Mouse (Mus musculus) heart, postnatal 25 days (tissue): ENCODE data around the gene Zfp148. TPM values are rescaled to one million over a fixed set of nuclear protein-coding genes. Genes with fewer than 3 reads are reported as not detected.

ENCODE experiments used
- DNase-seq: peaks from one replicate; pipeline ENCODE4 v3.0.0; 2022; ENCODE audit warnings: low spot score
- intact Hi-C: fragments of 180-260 bp; cut with DNase I; formaldehyde crosslinking; loops from one replicate; pipeline ENCODE4 v1.15.1; 2025
- total RNA-seq, 2 experiments: library from RNA; stranded (reverse); gene quantifications; 2 replicates each; pipeline ENCODE4 v1.2.3; 2021

Zfp148 gene
- total RNA-seq, 2 experiments from 2014 or later: 36.1 to 38.0 TPM

- DNase-seq: no peak
- intact Hi-C loops: no loop called here
Measured at GRCm38 (mm10) chr16:33516807-33517565, 136.3 kb downstream of the Zfp148 start, which contains the start of gene Slc12a8. Gene Slc12a8, plus strand, starts transcription at chr16:33517328.

GRCm38 (mm10) chr16:33517627-33518026 lies 137.0 kb downstream of the Zfp148 start:
- intact Hi-C loops: no loop called here
- no peak for DNase-seq

DNA sequence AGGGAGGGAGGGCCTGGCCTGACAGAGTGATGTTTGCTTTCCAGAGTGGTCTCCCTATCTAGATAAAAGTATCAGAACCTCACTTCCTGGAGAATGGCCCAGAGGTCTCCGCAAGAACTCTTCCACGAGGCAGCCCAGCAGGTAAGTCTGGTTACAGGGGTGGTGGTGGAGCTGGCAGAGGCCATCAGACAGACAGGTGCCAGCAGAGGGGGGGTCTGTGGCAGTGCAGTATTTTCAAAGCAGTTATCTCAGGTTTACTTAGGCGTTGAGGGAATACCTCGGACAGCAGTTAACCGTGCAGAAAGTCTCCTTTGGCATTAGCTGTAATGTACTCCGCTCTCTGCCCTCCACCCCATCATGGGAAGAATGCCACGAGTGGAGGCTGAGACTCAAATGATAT lies 137.6 kb downstream of the Zfp148 start:
- no peak for DNase-seq
- intact Hi-C loops: no loop called here

DNA sequence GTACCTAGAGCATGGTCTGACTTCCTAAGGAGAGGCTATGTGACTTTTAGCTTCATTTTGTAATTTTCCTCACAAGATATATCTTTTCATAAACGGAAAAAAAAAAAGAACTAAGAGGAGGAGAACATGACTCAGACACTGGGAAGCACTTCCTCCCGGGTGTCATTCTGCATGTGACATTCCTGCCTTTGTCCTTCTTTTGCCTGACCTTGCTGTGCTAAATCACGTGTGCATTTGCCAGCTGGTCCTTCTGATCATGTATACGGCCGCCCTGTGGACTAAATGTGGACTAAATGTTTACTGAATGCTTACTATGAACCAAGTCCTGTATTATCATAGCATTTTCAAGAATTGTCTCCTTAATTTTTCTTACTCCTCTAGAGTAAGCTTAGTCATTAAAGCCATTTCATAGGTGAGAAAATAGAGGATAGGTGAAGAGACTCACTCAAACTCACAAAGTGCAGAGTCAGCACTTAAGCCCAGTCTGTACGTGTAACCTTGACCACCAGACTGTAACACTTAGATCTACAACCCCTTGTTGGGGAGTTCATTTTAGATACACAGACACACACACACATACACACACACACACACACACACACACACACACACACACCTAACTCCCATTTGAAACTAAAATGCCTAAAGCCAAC lies 139.4 kb downstream of the Zfp148 start:
- intact Hi-C loops: no loop called here
- no peak for DNase-seq

DNA sequence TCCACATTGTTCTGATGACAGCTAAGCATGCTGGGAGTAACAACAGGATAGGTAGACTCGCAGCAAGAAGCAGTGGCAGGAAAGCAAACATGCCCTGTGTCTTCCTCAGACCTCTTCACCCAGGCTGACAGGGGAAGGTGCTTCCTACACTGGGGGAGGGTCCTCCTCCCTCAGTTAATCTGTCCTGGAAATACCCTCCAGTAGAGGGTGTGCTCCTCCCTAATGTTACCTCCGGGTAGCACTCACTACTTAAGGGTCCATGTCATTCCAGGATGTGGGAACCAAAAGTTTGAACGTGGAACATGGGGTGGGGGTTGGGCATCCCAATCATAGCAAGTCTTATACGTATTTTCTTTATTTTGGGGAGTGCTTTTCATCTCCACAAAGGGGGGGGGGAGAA lies 141.9 kb downstream of the Zfp148 start:
- intact Hi-C loops: no loop called here
- no peak for DNase-seq

GRCm38 (mm10) chr16:33523571-33523970 lies 142.9 kb downstream of the Zfp148 start:
- intact Hi-C loops: no loop called here
- no peak for DNase-seq

GRCm38 (mm10) chr16:33529502-33530454 lies 149.1 kb downstream of the Zfp148 start:
- intact Hi-C loops: no loop called here
- DNase-seq: no peak

DNA sequence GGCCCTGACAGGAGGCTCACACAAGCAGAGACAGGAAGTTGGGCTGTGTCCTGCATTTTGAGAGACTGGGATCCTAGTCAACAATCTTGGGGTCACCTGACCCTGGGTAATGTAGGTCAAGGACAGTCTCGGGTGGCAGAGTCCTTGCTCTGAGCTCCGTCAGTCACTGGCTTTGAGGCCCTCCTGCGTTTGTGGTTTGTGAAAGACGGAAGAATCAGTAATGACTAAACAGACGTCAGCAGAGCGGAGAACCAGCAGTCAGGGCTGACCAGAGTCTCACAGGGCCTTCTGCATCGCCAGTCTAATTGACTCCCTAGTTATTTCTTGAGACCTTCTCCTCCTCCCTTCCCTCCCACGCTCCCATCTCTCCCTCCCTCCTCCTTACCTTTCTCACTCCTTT lies 150.5 kb downstream of the Zfp148 start:
- intact Hi-C loops: no loop called here
- DNase-seq: no peak

DNA sequence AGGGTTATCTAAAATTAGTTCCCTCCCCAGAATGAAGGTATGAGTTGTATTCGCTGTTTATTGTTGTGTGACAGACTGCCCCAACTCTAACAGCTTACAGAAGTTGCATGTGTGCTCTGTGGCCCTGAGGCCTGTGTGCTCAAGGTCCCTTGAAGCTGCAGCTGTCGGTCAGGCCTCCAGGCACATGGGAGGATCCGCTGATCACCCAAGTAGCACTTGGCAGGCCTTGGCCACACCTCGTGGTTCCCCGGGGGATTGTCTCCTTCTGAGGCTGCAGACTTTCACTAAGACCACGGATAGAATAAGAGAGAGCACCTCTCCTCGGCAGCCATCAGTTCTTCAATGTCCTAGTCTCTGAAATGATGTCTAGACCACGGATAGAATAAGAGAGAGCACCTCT lies 155.8 kb downstream of the Zfp148 start:
- no peak for DNase-seq
- intact Hi-C loops: no loop called here

DNA sequence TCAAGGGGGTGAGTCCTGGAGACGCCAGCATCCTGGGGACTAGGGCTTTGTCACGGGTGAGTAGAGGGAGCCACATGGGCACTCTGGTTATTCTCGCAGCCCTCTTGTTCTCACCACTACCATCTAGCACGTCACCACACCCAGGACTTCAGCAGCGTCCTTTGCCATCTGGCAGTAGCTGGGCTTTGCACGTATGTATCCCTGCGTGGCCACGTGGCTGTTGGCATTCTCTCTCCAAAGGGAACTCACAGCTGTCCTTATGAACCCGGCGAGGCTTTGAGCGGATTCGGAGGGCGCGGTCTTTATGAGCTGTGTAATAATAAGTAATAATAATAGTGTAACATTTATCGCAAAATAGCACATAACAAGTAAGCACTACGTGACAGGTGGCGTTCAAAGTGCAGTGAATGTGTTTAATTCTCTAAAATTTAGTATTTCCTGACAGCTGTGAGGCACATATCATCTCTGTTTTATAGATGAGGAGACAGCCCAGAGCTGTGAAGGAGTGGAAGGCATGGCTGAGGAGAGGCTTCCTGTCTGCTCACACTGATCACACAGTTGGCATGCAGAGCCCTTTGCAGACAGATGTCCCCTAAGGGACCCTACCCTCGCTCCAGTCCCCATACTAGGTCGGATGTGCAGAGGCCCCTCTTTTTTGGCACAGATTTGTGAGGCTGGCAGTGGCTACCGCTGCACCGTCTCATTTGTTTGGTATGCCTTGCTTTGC lies 157.0 kb downstream of the Zfp148 start:
- intact Hi-C loops: no loop called here
- no peak for DNase-seq

DNA sequence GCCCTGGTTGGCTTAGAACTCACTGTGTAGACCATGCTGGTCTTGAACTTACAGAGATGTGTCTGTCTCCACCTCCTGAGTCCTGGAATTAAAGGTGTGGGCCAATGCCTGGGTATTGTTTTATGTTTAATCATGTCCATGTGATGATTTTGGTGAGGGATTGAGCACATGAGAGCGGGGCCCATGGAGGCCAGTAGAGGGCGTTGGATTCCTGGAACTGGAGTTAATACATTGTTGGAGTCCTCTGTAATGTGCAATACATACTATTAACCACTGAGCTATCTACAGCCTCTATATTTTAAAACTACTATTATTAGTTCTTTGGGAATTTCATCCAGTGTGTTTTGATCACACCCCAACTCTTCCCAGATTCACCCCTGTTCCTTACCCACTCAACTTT lies 163.7 kb downstream of the Zfp148 start:
- DNase-seq: no peak

GRCm38 (mm10) chr16:33545530-33545929 lies 164.9 kb downstream of the Zfp148 start:
- intact Hi-C loops: loop anchor here (10.0 kb wide), 1 partner anchor 211 kb away; no protein-coding TSS in a partner anchor
- DNase-seq: no peak

More for the DNA sequence above, 163.7 kb downstream of the Zfp148 start:
- intact Hi-C loops: loop anchor here (10.0 kb wide), 1 partner anchor 210 kb away; no protein-coding TSS in a partner anchor

GRCm38 (mm10) chr16:33553689-33554342 lies 173.2 kb downstream of the Zfp148 start:
- no peak for DNase-seq
- intact Hi-C loops: no loop called here

Other genes with a start within 250 kb of the Zfp148 start
- 10 to 100 TPM; 18.3 to 20.4 TPM for gene Osbpl11, start 195.8 kb upstream of the Zfp148 start, total RNA-seq
- 10 to 100 TPM; 24.0 to 25.6 TPM for gene Snx4, start 129.4 kb upstream of the Zfp148 start, total RNA-seq
- gene Slc12a8, start 136.5 kb downstream of the Zfp148 start, total RNA-seq: under 1 TPM; 0.50 to 0.60 TPM